Mouse (Mus musculus): ENCODE results near the gene Pdcd1lg2.

Pdcd1lg2 gene

DNA sequence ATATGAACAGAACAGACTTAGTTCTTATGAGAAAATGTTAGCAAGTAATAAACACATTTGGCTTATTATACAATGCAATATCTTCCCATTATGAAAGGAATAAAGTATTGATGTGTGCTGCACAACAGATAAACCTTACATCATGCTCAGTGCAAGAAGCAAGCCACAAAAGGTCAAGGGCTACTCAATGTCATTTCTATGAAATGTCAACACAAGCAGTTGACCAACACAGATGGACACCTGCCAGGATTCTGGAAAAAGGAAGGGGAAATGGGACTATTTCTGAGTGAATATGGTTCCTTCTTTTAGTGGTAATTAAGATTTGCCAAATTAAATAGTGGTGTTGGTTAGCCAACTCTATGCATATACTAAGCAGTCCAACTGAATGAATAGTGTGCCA lies 9.2 kb downstream of the Pdcd1lg2 start:
- DNase-seq = no peak

DNA sequence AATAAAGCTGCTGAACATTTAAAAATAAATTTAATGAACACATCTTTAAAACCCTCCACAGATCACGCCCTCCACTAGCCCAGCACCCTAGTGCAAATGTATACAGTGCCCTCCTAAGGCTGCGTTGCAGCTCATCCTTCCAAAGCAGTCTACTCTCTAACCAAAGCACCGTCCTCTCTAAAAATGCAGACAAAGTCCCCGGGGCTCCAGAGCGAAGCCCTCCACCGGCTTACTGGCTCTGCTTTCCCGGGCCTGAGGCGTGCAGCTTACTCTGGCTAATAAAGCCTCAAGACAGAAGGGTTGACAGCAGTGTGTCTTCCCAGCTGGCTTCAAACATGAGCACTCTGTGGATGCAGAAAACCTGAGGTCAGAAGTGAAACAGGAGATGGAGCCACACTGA lies 9.7 kb downstream of the Pdcd1lg2 start:
- no peak for DNase-seq

DNA sequence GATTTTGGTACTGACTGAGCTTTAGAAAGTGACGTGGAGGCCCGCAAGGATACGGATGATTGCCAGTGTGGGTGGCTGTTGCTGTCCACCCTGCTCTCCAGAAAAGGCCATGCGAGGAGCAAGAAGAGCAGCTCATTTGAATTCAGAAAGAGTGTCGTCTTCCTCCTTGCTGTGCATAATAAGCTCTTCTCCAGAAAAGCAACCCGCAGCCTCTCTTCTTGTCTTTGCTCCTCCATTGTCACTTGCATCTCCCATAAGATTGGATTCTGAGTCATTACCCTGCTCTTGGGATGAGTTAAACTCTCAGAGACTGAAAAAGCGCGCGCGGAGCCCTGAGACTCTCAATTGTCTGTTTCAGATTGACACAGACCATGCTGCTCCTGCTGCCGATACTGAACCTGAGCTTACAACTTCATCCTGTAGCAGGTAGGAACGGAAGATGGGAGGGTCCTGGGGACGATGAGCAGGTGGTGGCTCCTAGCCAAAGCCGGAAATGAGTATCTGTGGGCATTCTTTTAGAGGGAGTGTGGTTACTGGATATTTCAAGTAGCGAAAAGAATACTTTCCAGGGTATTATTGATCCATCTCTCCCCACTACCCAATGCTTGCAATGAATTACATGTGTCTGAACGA lies 11.4 kb downstream of the Pdcd1lg2 start:
- no peak for DNase-seq

DNA sequence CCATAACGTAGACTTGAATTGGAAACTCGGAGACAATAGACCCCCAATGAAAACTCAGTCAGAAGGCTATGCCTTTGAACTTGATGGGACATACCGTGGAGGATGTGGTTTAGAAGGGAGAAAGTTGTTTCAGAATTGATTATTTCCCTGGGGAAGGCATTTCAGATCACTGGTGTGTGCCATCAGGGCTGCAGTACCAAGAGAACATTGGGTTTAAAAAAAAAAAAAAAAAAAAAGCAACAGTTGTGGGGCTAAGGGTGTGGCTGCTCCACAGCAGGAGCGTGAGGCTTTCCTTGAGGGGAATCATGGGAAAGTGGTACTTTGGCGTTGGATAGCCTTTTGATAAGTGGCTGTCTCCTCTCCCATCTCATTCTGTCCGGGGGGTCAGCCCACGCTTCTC lies 12.1 kb downstream of the Pdcd1lg2 start:
- DNase-seq = no peak

DNA sequence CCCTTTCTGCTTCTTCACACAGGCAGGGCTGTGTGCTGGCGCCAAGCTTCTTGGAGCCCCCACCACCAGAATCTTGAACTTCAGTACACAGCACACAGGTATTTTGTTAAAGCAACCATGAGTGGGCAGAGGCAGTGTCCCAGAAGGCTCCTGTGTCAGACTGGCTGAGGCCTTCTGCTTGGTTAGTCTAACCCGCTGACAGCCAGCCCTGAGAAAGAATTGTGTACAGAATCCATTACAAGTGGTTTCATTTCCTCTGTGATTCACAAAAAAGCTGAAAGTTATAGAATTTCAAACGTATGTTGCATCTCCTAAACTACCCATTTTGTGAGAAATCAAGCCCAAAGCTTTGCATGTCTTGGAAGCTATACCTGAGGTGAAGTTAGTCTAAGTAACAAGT lies 19.8 kb downstream of the Pdcd1lg2 start:
- no peak for DNase-seq

DNA sequence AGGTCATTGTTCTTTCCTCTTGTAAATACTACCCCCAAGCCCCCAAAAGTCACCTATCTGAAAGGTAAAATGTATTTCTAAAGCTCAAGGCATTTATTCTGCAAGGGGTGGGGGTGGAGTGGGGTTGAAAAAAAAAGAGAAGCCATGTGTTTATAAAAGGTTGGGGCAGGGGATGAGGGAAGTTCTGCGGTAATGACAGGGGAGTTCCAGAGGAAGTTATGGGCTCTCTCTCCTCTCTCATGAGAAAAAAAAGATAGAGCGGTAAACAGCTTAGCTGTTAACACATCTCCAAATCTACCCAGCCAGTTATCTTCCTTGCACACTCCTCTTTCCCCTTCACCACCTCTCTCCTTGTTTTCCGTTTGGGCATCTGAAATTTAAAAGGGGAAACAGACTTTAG lies 20.2 kb downstream of the Pdcd1lg2 start:
- DNase-seq = no peak

DNA sequence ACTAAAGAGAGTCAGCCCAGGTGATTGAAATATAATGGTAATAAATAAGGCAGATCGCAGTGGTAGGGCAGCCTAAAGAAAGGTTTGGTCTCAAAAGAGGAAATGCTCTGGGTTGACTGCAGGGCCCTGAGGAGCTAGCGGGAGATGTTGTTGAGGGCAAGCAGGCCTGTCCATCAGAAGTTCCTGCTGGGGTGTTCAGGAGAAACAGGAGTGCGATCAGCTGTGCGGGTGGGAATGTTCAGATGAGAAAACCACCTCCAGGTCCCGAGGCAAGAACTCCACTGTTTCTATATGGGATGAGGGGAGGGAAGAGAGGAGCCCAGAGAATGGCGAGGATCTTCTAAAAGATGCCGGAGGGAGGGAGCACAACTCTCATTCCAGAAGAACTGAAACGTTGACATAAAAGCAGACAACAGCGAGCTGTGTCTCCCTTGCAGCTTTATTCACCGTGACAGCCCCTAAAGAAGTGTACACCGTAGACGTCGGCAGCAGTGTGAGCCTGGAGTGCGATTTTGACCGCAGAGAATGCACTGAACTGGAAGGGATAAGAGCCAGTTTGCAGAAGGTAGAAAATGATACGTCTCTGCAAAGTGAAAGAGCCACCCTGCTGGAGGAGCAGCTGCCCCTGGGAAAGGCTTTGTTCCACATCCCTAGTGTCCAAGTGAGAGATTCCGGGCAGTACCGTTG lies 26.2 kb downstream of the Pdcd1lg2 start:
- no peak for DNase-seq

DNA sequence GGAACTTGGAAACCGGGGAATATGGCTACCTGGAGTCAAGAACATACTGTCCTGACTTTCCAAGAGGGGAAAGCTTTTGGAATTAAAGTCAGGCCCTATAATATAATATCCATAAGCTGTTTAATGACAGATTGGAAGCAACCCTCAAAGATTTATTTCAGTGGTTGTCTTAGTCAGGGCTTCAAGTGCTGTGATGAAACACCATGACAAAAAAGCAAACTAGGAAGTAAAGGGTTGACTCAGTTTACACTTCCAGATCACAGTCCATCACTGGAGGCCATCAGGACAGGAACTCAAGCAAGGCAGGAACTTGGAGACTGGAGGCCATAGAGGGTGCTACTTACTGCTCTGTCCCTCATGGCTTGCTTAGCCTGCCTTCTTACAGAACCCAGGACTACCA lies 27.1 kb downstream of the Pdcd1lg2 start:
- no peak for DNase-seq

DNA sequence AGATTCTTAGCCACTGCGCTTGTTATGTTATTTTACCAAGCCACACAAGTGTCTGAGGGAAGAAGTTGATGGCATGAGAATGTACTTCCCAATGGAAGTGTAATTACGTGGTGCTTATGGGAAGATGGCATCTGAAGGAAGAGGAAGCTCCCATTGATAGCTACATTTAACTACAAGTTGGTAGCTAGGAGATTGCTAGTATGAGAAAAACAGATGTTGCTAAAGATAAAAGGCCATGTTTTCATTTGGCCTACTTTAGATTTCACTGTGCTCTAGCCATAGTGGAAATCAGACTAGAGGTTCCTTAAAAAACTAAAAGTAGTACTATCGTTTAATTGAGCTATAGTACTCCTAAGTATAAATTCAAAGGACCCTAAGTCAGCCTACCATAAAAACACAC lies 28.5 kb downstream of the Pdcd1lg2 start:
- DNase-seq = no peak

DNA sequence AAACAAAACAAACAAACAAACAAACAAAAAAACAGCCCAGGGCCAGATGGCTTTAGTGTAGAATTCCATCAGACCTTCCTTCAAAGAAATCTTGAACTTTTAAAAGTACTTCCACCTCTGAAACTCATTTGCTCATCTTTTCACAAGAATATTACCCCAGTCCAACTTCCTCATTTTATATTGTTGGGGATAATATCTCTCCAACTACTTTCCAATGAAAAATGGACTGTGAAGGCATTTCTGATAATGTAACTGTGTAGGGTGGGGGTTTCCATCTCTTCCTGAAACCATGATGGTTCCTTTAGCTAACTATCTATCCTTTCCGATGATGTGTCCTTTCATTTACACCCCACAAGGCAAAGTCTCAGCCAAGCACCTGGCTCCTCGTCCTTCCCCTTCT lies 31.8 kb downstream of the Pdcd1lg2 start:
- DNase-seq = no peak

DNA sequence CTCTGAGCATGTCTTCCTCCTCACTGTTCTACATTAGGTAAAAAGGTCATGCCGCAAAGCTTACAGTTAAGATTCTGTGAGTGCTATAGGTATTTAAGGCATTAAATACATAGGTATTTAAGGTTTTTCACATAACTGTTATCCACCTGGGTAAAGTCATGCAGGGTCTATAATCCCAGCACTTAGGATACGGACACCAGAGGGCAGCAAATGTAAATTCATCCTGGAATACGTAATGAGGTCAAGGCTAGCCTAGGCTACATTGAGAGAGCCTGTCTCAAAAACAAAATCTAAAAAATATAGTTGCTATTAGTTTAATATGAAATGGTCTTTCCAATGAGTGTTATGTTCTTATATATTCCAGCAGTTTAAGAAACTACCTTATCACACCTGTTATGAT lies 33.6 kb downstream of the Pdcd1lg2 start:
- DNase-seq = no peak

DNA sequence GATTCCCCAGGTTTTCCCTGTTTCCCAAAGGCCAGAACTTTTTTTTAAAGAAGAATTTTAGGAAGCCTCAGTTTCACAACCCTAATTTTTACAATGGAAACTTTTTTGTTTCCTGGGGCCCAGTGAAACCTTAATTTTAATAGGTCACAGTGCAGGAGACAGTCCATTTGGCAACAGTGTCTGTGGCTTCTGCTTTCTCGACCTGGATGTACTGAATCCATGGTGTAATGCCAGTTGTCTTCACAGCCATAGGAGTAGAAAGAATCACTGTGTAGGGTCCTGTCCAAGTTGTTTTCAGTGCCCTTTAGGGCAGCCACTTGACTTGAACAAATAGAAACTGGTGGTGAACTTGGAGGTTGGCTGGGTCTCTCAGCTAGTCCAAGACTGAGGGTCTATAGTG lies 37.7 kb downstream of the Pdcd1lg2 start:
- no peak for DNase-seq

DNA sequence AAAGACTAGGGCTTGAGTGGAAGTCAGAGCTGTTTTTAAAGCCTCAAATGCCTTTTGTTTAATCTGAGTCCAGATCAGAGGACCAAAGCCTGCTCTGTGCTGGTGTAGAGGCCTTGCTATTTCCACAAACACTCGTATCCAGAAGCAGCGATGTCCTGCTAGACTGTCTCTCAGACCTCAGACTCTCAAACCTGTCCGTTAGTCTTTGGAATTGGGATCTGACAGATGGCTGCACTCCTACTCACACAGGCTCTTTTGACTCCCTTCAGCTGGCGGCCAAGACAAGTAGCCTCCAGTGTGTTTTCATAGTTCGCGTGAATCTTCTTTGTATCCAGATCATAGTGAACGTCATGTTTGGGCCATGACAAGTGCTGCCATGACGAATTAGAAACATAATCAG lies 39.7 kb downstream of the Pdcd1lg2 start:
- DNase-seq = no peak

DNA sequence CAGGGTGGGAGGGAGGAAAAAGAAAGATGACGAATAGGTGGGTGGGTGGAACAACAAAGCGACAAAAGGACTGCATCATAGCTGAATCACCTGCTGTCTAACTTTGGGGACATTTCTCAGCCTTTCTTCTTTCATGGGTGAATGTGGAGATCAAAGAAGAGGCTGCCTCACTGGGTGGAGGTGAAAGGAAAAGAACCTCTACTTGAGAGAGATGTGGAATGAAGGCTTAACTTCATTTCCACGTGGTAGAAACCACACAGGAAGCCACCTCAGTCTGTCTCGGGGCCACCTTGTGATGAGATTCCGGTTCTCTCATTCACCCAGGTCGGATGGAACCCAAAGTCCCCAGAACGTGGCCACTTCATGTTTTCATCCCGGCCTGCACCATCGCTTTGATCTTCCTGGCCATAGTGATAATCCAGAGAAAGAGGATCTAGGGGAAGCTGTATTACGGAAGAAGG lies 43.5 kb downstream of the Pdcd1lg2 start:
- peak; percentile 55 for DNase-seq

DNA sequence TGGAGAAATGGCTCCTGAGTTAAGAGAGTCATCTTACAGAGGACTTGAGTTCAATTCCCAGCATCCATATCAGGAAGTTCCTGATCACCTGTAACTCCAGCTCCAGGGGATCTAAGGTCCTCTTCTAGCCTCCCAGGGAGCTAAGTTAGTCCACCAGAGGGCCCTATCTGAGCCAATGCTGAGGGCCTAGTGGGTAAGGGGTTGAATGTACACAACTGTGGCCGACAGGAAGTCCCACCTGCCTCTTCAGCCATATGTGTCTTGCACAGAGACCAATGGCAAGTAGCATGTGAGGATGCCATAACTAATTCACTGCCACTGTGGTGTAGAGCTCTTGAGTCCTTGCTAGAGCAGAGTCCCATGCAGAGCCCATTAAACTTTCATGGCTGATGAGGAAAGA lies 44.4 kb downstream of the Pdcd1lg2 start:
- no peak for DNase-seq

DNA sequence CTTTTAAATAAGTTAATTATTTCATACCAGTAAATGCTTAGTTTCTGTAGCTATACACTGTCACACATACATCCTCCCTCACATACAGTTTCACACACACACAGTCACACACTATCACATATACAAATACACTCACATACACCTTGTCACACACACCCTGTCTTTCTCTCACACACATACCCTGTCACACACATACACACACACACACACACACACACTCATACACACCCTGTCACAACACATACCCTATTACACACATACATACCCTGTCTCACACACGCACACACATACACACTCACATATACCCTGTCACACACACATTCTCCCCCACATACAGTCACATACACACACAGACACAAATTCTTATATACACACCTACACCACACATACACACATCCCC lies 47.3 kb downstream of the Pdcd1lg2 start:
- DNase-seq = no peak

DNA sequence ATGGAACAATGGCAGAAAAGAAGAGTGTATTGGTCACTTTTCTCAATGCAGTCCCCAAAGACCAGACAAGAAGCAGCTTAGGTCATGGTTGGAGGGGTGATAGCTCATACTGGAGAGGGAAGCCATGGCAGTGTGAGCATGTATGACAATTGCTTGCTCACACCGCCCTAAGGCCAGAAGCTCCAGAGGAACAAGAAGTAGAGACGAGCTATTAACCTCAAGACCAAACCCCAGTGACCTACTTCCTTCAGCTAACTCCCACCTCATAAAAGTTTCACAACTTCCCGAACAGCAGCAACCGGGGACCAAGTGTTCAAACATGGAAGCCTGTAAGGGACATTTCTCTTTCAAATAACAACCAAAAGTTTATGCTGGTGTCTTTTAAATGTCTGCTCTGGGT lies 51.7 kb downstream of the Pdcd1lg2 start:
- no peak for DNase-seq

DNA sequence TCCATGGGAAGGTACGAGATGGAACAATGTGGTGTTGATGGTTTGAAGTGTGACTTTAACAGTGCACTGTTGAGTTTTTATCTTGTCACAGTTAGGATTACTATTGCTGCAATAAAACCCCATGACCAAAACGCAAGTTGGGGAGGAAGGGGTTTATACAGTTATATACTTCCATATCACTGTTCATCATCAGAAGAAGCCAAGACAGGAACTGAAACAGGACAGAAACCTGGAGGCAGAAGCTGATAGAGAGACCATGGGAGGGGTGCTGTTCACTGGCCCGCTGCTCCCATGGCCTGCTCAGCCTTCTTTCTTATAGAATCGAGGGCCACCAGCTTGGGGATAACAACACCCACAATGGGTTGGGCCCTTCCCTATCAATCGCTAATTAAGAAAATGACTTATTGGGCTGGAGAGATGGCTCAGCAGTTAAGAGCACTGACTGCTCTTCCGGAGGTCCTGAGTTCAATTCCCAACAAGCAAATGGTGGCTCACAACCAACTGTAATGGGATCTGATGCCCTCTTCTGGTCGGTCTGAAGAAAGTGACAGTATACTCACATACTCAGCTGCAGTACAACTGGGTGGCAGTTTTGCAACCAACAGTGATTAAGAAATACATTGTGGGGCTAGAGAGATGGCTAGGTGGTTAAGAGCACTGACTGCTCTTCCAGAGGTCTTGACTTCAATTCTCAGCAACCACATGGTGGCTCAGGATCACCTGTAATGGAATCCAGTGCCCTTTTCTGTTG lies 53.1 kb downstream of the Pdcd1lg2 start:
- DNase-seq = no peak

DNA sequence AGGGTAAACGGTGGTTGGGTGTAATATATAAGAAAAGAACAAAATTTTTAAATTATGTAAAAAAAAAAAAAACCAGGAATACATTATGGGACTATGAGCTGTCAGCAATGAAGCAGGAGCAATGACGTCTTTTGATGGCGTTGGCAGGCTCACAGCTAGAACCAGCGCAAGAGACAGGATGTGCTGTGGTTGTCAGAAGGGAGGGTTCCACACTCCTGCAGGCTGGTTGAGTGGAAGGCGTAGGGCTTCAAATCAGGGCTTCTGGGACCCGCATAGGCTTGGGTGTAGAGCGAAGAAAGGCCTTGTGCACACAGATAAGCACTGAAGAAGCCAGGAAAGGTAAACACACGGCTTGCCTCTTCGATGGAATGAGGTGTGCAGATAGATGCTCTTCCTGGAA lies 56.1 kb downstream of the Pdcd1lg2 start:
- DNase-seq = peak; percentile 24

DNA sequence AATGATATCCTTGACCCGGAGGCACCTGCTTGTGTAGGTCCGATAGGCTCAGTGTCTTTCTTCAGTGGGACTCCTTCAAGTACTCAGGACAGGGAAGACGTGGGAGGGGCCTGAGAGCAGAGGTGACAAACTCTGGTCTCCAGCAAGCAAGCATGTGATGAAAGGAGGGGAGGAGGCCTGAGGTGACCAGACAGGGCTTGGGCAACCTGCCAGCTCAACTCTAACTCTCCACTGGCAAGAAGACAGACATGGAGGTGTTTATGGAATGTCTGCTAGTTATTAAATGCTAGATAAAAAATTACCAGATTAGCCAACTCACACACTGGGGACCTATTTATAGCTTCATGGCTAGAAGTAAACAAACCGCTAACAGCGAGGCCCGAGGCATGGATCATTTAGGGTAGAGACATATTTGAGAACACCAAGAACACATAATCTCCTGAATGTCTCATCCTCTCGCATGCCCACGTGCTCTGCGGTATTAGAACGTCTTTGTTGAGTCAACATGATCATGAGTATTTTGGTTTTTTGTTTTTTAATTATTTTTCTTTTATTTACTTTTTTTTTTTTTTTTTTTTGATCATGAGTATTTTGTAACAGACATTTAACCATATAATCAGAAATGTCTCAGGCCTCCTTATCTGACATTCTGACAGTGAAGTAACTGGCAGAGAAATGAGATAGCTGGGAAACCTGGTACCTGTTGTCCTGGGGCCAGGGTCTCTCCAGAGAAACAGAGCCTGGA lies 58.4 kb downstream of the Pdcd1lg2 start:
- DNase-seq = no peak

DNA sequence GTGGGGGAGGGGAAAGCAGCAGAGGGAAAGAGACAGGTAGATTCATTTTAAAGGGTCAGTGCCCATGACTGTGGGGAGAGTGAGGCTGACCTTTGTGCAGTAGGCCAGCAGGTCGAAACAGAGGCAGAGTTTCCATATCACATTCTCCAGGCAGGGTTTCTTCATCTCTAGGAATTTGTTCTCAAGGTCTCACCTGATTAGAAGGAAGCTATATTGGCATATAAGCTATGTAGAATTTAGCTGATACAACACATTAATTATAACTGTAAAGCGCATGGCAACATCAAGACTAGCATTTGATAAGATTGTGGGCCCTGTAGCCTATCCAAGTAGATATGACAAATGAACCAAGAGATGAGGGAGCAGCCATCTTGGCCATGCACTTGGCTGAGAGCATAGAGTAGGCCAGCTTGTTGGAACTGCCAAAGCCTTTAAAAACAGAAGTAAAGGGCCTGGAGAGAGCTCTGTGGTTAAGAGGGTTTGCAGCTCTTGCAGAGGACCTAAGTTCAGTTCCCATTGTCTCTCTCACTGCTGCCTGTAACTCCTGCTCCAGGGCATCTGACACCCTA lies 59.1 kb downstream of the Pdcd1lg2 start:
- DNase-seq = no peak

DNA sequence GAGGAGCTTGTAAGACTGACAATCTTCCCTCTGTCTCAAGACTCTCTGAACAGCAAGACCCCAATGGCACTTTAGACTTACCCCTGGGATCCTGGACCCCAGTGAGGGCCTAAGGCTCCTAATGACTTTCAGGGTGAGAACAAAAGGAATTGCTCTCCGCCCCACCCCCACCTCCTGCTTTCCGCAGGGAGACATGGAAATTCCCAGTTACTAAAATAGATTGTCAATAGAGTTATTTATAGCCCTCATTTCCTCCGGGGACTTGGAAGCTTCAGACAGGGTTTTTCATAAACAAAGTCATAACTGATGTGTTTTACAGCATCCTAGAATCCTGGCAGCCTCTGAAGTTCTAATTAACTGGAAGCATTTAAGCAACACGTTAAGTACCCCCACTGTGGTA lies 59.9 kb downstream of the Pdcd1lg2 start:
- DNase-seq = no peak

DNA sequence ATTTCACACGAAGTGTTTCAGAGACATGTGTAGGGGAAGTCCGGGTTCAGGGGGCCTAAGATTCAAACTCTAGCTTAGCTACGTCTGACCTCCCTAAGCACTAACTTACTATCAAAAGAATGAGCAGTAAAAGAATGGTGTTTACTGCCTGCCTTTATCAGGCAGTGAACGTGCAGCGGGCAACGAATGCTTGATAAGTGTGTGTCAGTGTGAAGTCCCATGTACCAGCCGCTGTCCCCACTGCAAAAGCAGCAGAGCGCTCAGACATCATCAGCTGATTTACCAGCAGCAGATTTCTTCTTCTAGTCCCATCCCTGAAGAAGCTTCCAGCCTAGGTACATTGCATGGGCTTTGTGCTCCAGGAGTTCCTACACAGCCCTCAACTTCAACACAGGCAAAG lies 61.7 kb downstream of the Pdcd1lg2 start:
- no peak for DNase-seq

All from thymus, postnatal 25 days (tissue).